Mouse (Mus musculus): ENCODE measurements at regions not wholly inside any gene's neighbourhood (a gene's known extent, or its start where the extent isn't known, plus 50 kb on each side); places are given as distances from the start of the nearest gene placed in this dataset.

DNA sequence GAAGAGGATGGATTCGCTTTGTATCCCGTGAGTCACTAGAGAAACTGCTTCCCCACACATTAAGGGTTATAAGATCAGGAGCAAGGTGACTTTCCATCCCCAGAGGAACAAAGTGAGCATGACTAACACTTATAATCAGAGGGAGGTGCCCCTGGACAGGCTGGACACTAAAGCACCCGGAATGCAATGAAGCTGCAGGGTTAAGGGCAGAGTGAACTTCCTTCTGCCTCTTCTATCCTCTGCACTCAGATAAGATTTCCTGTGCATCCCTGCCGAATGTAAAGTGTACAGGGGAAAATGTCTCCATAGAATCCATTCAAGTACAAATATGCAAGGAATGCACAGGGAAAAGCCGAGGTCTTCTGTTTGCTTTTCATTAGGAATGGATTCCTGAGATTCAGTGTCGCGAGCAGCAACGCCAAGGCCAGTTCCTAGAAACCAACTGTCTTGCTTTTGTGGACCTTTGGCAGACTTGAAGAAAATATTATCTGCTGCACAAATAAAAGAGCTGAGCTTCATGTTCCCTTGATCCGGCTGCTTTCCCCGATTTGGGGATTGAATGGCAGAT, 58.5 kb upstream of the Fbxl7 start:
- no peak for ATAC-seq (replicated peaks; ENCODE audit: low FRiP score, low TSS enrichment, poor library complexity, severe bottlenecking)

DNA sequence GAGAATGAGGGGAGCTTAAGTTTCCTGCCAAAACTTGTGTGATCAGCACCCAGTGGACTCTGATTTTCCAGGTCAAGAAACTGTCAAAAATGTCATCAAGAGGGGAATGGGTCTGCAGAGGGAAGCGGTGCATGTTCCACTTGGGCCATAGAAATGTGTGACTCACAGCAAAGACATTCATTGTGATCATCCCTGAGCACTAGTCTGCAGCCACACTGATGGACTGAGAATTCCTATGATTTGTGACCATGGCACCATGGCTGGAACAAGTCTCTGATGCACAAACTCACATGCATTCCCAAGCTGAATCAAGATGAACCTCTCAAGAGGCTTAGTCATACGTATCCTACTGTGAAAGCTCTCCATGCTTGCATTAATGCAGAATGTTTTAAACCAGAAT, 63.6 kb upstream of the Fbxl7 start:
- ATAC-seq (replicated peaks; ENCODE audit: low FRiP score, low TSS enrichment, poor library complexity, severe bottlenecking): no peak

DNA sequence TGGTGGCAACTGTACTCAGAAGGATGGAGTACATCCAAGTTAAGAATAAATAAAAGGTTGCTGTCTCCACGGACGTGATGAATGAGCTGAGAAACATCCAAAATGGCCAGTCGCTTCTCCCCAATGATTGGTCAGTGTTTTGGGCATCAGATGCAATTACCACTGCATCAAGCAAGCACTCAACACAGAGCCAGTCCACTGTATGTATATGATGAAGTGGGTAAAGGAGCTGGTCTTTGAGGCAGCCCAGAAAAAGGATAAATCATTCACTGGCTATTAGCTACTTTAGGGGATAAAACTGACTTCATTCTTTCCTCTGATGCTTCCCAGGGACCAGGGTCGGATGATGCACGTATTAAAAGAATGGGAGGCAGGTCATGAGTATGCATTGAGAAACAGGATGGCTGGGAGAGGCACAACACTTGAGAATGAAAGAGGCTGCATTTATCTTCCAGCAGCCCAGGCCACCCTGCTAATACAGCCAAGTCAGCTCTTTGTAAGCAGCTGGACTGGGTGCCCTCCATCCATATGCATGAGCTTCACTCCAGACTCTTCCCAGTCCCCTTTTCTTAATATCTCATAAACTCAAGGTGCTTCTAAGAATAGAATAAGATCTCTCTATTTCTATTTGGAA, 73.1 kb upstream of the Fbxl7 start:
- no peak for ATAC-seq (replicated peaks; ENCODE audit: low FRiP score, low TSS enrichment, poor library complexity, severe bottlenecking)

DNA sequence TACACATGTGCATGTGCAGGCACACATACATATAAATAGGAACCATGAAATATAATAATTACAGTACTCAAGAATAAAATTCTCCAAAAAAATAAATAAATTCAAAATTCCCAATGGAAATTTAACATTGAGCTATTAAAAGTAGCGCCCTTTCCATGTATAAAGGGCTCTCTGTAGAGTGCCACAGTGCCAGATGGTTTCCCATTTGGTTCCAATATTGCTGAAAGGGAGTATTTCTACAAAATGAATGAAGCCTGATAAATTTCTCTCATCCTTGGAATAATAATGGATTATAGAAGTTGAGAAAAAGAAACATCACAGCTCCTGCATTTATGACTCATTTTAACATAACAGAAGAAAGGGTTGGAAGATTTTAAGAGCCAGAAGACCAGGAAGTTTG, 75.4 kb upstream of the Fbxl7 start:
- ATAC-seq (replicated peaks; ENCODE audit: low FRiP score, low TSS enrichment, poor library complexity, severe bottlenecking): no peak

DNA sequence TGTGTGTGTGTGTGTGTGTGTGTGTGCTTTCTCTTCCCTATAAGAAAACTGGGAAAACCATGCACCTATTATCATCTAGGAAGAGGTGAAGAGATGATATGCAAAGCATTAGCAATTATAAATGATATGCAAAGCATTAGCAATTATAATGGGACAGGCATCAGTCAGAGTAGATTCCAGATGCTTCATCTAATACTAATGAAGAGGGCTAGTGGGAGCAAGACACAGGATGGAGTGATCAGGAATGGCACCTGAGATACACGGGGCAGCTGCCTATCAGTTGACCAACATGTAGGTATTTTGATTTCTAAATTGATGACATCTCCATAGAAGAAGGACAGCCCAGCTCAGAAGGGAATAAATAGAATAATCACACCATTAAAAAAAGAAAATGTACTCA, 97.7 kb upstream of the Fbxl7 start:
- ATAC-seq (replicated peaks; ENCODE audit: low FRiP score, low TSS enrichment, poor library complexity, severe bottlenecking): no peak

DNA sequence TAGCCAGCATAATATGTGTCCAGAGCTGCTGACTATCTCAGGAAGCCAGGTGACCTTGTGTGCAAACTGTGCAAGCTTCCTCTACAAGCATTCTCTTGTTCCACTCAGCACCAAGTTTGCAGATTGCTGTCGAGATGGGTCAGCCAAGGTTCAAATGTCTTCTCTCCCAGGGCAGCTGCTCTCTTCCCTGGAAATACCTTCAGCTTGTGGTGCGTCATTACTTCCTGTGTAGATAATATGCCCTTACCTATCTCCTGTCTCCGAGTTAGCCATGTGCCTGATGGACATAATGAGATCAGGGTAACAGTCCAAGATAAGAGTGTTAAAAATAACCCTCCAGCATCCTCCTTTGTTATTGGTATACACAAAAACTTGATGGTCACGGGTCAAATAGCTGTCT, 113.7 kb upstream of the Fbxl7 start:
- ATAC-seq (replicated peaks; ENCODE audit: low FRiP score, low TSS enrichment, poor library complexity, severe bottlenecking): no peak

DNA sequence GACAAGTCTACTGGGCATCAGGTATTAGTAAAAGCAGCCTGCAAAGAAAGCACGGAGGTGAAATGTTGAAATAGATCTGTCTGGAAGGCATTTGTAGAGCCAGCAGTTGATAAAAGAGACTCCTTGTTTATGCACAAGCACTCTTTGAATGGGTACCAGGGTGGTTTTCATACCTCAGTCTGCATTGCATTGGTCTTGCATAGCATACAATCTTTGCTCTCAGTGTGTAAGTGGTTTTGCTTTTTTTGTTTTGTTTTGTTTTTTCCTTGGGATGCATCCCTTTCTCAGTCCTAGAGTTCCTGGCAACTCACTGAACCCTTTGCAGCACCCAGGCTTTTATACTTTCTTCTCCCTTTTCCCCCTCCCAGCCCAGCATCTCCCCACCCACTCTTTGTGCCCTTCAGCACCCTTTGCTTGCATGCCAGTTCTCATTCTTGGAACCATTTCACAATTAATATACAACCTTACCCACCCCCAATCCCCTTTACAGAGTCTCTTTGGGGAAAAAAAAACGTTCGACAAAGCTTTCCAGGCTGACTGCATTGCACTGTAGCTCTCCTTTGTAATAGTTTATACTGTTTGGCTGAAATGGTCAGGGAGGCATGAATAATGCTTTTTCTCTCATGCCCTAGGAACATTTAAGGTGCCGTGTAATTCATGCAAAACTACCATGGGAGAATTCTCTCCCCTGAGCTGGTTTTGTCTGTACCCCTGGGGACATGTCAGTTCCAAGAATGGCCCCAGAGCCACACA, 118.7 kb upstream of the Fbxl7 start:
- ATAC-seq (replicated peaks; ENCODE audit: low FRiP score, low TSS enrichment, poor library complexity, severe bottlenecking): no peak

DNA sequence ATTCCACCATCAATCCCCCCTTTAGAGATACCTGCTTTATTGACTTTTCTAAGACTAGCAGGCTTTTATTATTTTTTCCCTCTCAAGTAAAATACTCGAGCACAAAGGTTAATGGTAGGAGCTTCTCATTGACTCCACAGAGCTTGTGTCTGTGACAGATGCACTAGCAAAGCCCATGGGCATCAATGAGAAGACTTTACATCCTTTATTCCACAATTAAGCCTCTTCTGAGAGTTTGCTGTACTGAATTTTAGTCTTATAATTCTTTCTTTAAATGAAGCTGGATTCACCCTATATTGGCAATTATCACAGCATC, 119.2 kb upstream of the Fbxl7 start:
- no peak for ATAC-seq (replicated peaks; ENCODE audit: low FRiP score, low TSS enrichment, poor library complexity, severe bottlenecking)

DNA sequence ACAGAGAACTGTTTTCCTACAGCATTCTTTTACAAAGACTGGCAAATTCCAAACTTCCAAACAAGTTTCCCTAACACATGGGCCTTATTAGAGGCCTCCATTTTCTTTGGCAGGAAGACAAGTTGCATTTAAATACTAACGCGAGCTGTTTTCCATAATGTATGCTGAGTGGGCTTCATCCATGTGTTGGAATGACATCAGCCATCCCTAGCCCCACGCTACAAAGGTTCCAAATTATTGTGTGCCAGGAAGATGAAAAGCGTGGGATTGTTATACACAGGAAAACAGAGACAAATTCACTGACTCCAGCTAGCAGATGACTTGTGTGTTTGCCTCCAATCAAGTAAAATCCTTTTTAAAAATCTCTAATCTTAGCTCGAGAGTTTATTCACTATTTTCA, 125.1 kb upstream of the Fbxl7 start:
- no peak for ATAC-seq (replicated peaks; ENCODE audit: low FRiP score, low TSS enrichment, poor library complexity, severe bottlenecking)

DNA sequence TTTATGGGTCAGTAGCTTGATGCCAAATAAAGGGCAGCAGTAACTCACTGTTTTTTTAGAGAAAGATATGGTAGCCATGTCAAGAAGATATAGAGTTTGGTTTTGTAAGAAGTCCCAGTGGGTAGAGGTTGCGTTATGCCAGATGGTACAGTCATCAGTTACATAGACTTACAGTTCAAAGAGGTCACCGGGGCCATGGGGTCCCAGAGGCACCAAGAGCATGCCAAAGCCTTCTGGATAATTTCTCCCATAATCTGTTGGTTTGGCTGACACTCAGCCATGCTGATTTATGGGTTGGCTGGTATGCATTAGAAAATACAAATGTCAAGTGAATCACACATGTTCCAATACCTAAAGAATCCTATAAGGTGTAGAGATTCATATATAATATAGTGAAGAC, 137.9 kb upstream of the Fbxl7 start:
- no peak for ATAC-seq (replicated peaks; ENCODE audit: low FRiP score, low TSS enrichment, poor library complexity, severe bottlenecking)

DNA sequence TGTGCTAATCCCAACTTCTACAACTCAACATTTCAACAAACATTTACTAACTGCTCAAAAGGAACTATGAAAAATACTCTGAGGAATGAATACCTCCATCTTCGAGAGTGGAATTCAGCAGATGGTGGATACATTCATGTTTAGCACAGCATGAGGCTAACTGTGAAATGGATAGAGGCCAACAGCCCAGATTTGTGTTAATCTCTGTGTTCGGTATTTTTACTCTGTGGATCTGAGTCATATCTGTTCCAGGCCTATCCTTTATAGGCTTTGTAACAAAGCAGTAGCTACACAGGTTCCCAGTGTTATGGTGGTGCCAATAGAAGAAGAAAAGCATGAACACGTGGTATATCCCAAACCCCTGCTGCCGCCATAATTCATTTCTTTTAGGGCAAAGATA, 148.4 kb upstream of the Fbxl7 start:
- no peak for ATAC-seq (replicated peaks; ENCODE audit: low FRiP score, low TSS enrichment, poor library complexity, severe bottlenecking)

DNA sequence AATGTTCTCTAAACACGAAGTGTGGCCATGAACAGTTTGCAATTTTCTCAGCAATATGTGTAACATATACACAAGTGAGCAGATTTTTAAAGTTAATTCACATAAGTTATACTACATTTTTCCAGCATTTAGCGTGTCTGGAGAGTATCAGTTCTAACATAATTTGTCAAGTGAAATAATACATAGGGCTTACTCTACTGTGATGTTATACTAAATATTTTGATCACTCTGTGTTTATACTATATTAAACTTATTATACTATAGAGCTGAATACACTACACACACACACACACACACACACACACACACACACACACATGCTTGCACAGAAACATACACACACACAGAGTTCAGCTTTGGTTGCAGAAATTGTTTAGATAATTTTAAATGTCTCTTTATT, 155.3 kb upstream of the Fbxl7 start:
- no peak for ATAC-seq (replicated peaks; ENCODE audit: low FRiP score, low TSS enrichment, poor library complexity, severe bottlenecking)

DNA sequence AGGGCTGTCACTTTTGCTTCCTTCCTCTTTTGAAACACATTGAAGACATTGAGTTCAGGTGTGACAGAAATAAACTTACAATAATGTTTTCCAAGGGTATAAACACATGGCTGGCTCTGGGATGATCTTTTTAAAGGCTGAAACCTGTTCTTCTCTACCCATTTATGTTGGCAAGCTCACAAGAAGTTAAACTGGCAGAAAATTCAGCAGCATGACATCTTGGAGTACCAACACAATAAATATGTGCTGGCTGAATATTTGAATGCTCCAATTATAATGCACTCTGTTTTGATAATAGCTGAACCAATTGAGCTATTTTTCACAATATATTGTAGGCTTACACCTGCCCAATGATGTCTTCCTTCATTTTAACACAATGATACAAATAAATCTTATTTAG, 168.1 kb upstream of the Fbxl7 start:
- ATAC-seq (replicated peaks; ENCODE audit: low FRiP score, low TSS enrichment, poor library complexity, severe bottlenecking): no peak

DNA sequence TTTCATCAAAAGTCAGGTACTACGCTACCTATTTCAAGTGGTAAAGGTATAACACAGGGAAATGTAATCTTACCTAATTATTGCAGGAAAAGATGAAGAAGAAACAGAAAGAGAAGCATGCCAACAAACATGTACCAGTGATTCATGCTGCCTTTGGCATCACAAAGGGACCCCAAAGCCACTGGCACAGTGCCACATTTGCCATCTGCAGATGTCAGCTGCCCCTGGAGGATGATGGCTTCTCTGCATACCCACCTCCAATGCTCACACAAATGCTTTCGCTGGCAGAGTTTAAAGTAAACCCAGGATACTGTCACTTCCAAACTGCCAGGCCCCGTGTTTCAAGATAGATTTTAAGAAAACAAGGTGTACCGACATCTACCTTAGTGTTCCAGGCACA, 168.6 kb upstream of the Fbxl7 start:
- no peak for ATAC-seq (replicated peaks; ENCODE audit: low FRiP score, low TSS enrichment, poor library complexity, severe bottlenecking)

DNA sequence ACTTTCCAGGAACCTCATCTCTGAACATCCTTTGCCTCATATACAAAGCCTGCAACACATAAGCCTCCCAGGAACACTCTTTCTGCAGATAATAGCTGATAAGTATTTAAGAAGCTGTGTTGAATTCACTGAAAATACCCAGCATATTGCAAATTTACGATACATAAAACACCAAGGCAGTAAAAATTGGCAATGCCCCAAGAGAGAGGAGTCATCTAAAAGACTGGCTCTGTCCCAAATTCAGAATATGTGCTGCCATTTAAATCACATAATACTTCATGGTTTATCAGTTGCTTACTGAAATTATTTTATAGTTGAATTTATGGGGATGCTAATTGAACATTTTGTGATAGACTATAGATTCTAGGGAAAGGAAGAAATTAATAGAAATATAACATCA, 172.3 kb upstream of the Fbxl7 start:
- ATAC-seq (replicated peaks; ENCODE audit: low FRiP score, low TSS enrichment, poor library complexity, severe bottlenecking): no peak

DNA sequence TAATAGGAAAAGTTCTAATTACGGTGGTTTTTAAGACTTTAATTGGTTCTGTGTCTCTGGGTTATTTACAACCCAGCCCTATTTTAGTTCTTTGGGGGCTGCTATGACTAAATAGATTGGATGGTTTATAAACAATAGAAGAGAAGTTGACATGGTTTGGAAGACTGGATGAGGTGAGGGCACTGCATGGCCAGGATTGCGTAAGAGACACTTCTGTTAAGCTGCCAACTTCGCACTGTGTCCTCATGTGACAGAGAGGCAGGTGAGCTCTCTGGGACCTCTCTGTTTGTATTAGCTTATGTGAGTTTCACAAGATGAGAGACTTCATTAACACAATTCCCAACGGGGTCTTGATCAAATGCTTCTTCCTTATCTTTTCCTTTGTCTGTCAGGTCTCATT, 182.5 kb upstream of the Fbxl7 start:
- no peak for ATAC-seq (replicated peaks; ENCODE audit: low FRiP score, low TSS enrichment, poor library complexity, severe bottlenecking)

DNA sequence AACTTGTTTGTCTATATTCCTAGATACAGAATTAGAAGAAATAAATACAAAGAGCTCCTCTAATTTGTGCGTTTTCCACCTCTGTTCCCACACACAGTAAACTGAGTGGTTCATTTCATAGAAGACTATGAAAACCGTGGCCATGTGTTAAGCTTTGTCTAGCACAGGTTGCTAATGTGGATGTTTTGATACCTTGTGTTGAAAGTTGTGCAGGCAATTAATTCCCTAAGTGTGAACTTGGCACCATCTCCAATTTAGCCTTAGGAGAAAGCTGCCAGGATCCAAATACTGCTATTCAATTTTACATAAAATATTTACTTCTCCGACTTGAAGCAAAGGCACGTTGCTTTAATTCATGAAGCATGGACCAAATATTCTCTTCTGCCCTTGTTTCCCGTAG, 187.4 kb upstream of the Fbxl7 start:
- ATAC-seq (replicated peaks; ENCODE audit: low FRiP score, low TSS enrichment, poor library complexity, severe bottlenecking): no peak

DNA sequence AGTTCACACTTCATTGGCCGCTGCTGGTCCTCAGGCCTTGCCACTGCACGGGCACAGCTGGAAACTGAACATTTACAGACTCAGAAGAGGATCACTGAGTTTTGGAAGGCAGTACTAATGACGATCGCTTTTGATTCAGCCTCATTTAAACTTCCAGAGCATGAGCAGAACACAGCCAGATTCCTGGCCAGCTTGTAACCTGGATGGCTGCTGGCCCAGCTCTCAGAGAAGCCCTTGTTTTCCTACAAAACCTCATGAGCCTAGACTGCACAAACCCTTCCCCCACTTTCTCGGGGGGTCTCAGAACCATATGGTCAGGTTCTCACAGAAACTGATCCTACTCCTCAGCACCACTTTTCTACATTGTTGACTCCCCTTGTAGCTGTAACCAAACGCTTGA, 188.2 kb upstream of the Fbxl7 start:
- ATAC-seq (replicated peaks; ENCODE audit: low FRiP score, low TSS enrichment, poor library complexity, severe bottlenecking): no peak

DNA sequence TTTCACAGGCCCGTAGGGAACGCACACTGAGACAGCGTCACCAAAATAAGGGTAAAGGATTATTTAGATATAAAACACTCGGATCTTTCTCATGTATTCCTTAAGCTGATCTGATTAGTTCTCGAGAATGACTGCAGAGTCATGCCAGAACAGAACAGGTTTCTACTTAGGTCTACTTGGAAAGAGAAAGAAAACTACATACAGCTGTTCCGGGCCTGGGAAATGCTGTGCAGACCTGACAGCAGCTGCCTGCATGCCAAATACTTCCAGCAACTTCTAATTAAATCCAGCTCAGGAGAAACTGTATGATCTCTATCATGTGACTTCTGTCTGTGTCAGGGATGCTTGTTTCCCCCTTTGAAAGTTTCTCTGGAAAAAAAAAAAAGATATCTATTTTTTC, 193.8 kb upstream of the Fbxl7 start:
- ATAC-seq (replicated peaks; ENCODE audit: low FRiP score, low TSS enrichment, poor library complexity, severe bottlenecking): no peak

DNA sequence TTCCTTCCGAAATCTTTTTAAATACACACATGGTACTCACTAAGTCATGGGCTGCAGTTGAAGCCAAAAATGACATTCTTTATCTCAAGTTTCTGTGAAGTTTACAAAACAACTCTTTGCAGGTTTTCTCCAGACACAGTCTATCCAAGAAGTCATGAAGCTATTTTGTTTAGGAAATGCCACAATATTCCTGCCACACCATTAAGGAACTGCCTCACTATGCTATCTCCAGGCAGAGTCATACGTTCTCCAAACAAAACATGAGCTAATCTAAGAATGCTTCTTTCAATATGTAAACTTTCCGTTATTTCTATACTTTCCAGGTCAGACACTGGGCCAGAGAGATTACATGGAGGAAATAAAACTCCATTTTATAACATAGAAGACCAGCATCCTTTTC, 198.7 kb upstream of the Fbxl7 start:
- ATAC-seq (replicated peaks; ENCODE audit: low FRiP score, low TSS enrichment, poor library complexity, severe bottlenecking): no peak

DNA sequence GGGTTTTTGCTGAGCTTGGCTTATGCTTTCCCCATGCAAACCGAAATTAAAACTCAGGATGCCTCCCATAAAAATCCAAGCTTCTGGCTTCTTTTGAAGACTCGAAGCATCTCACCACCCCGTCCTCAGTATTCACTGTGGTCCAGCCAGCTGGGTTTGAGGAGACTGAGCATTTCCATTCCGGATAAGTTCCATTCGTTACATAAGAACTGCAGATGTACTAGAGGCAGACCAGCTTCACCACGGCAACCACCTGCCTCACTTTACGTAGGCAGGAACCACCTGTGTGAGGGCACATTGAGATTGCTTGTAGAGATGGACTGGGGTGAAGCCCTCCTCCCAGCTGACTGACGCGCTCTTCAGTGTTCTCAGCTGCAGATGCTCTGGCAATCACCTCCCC, 199.9 kb upstream of the Fbxl7 start:
- ATAC-seq (replicated peaks; ENCODE audit: low FRiP score, low TSS enrichment, poor library complexity, severe bottlenecking): no peak
